In the genomic region with DNA sequence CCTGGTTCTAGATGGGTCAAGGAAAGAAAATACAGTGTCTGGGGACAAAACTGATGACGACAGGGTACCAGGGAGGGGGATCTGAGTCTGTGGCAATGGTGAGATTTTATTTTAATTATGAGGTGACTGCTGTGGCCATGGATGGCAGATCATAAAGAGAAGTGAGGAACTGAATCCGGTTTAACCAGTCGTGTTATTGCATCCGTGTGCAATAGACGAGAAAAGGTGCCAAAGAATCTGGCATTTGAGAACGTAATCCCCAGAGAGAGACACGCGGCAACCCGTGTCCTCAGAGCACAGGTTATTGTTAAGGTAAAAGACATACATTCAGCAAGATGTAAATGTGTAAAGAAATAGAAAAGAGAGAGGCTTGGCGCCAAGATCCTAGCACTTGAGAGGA, we compare ENCODE assay signal across 24 mouse cellular contexts. TPM values are rescaled to one million over a fixed set of nuclear protein-coding genes. Genes with fewer than 3 reads are reported as not detected.
DNase-seq lines count a peak whose midpoint lies in the region; ATAC-seq and TF ChIP-seq lines count a peak whose summit lies in the region.
"Had no signal": no experiment of that assay in that cellular context is flagged by ENCODE, and none has a peak within 500 bp of the region (broad histone marks: within the 10 kb centered on the region; RNA-seq: fewer than 3 reads in every experiment).

No protein-coding gene starts in this region.

- no peak for TF ChIP-seq CTCF in liver, postnatal 0 days (IDR thresholded peaks at IDR 0.05; ENCODE audit: low read depth)
- TF ChIP-seq CTCF in stomach, postnatal 0 days (IDR thresholded peaks at IDR 0.05; ENCODE audit: low read depth) = no peak

- H3K36me3 ChIP-seq in liver, embryonic 11.5 days (ENCODE audit: control insufficient read depth, insufficient read depth, low read length) = no peaks in the 10 kb centered on the region
- 0 out of 2 replicates have a peak, but pooled peaks cover 5% of the 10 kb centered on the region for H3K36me3 ChIP-seq in liver, postnatal 0 days (replicated peaks; ENCODE audit: insufficient read depth, low read length)
- no peaks in the 10 kb centered on the region for H3K36me3 ChIP-seq in stomach, embryonic 16.5 days (ENCODE audit: control insufficient read depth, insufficient read depth, low read length)
- no peaks in the 10 kb centered on the region for H3K36me3 ChIP-seq in stomach, postnatal 0 days (ENCODE audit: control insufficient read depth, insufficient read depth, low read length)
- no peaks in the 10 kb centered on the region for H3K36me3 ChIP-seq in splenic B cell, adult 2 months (ENCODE audit: control insufficient read depth, insufficient read depth, low read length, poor library complexity, severe bottlenecking)
- H3K36me3 ChIP-seq in neural tube, embryonic 15.5 days = no peaks in the 10 kb centered on the region
- no peaks in the 10 kb centered on the region for H3K36me3 ChIP-seq in forebrain, embryonic 13.5 days (ENCODE audit: poor library complexity, severe bottlenecking)
- H3K36me3 ChIP-seq: embryonic facial prominence, embryonic 12.5 days; forebrain, embryonic 10.5 days; heart, embryonic 12.5 days; heart, embryonic 15.5 days; hindbrain, embryonic 10.5 days; hindbrain, embryonic 13.5 days had no signal

- ATAC-seq in liver, embryonic 11.5 days (replicated peaks; ENCODE audit: low FRiP score) = no peak
- ATAC-seq in liver, postnatal 0 days = no peak
- no peak for ATAC-seq in stomach, embryonic 16.5 days (ENCODE audit: insufficient read depth, low FRiP score)
- no peak for ATAC-seq in stomach, postnatal 0 days (ENCODE audit: low FRiP score, low TSS enrichment)
- no peak for ATAC-seq in neural tube, embryonic 15.5 days (ENCODE audit: low FRiP score)
- no peak for ATAC-seq in forebrain, embryonic 13.5 days
- ATAC-seq: CD4-positive, CD25-positive, alpha-beta regulatory T cell, adult 4 months had no signal

- H3K9me3 ChIP-seq in liver, embryonic 11.5 days (ENCODE audit: control insufficient read depth, low read length) = no peaks in the 10 kb centered on the region
- H3K9me3 ChIP-seq in liver, postnatal 0 days (ENCODE audit: low read length) = no peaks in the 10 kb centered on the region
- H3K9me3 ChIP-seq in stomach, embryonic 16.5 days (replicated peaks; ENCODE audit: control insufficient read depth, low read length) = no peaks in the 10 kb centered on the region
- H3K9me3 ChIP-seq in stomach, postnatal 0 days (ENCODE audit: control insufficient read depth, low read length) = no peaks in the 10 kb centered on the region
- H3K9me3 ChIP-seq in neural tube, embryonic 15.5 days (replicated peaks) = no peaks in the 10 kb centered on the region
- no peaks in the 10 kb centered on the region for H3K9me3 ChIP-seq in forebrain, embryonic 13.5 days (replicated peaks)
- H3K9me3 ChIP-seq: embryonic facial prominence, embryonic 12.5 days; heart, embryonic 12.5 days; heart, embryonic 15.5 days; hindbrain, embryonic 10.5 days; hindbrain, embryonic 13.5 days had no signal

- H3K27me3 ChIP-seq in liver, embryonic 11.5 days (replicated peaks; ENCODE audit: control insufficient read depth, insufficient read depth, low read length) = no peaks in the 10 kb centered on the region
- no peaks in the 10 kb centered on the region for H3K27me3 ChIP-seq in liver, postnatal 0 days (ENCODE audit: insufficient read depth, low read length)
- H3K27me3 ChIP-seq in stomach, embryonic 16.5 days (ENCODE audit: control insufficient read depth, insufficient read depth, low read length) = 0 out of 2 replicates have a peak, but pooled peaks cover 4% of the 10 kb centered on the region
- H3K27me3 ChIP-seq in stomach, postnatal 0 days (ENCODE audit: control insufficient read depth, insufficient read depth, low read length) = no peaks in the 10 kb centered on the region
- no peaks in the 10 kb centered on the region for H3K27me3 ChIP-seq in splenic B cell, adult 2 months (ENCODE audit: control insufficient read depth, insufficient read depth, low read length, poor library complexity, severe bottlenecking)
- no peaks in the 10 kb centered on the region for H3K27me3 ChIP-seq in neural tube, embryonic 15.5 days (replicated peaks)
- no peaks in the 10 kb centered on the region for H3K27me3 ChIP-seq in forebrain, embryonic 13.5 days
- H3K27me3 ChIP-seq: embryonic facial prominence, embryonic 12.5 days; heart, embryonic 15.5 days; Patski had no signal

- no peak for DNase-seq in liver, embryonic 11.5 days (ENCODE audit: low spot score)
- DNase-seq in liver, postnatal 0 days = no peak
- DNase-seq in stomach, postnatal 0 days (ENCODE audit: low spot score) = no peak
- peak; percentile 69 for DNase-seq in fat pad, adult 2 months (ENCODE audit: extremely low read depth, low read depth, low spot score)
- DNase-seq in splenic B cell, adult 2 months (ENCODE audit: low read depth, low spot score) = peak; percentile 51
- DNase-seq: adrenal gland, postnatal 10 days; forebrain, postnatal 0 days; gastrocnemius, adult 2 months; gastrocnemius, postnatal 14 days; heart, adult 18-20 months; heart, postnatal 10 days had no signal

- no peak for TF ChIP-seq EP300 in liver, postnatal 0 days (IDR thresholded peaks at IDR 0.05; ENCODE audit: low read depth)
- no peak for TF ChIP-seq EP300 in stomach, postnatal 0 days (optimal IDR thresholded peaks at IDR 0.05)

- H3K4me2 ChIP-seq in liver, embryonic 11.5 days = peak overlapping the region; percentile 82
- H3K4me2 ChIP-seq in liver, postnatal 0 days (ENCODE audit: low read depth, low read length) = no peak overlapping the region
- no peak overlapping the region for H3K4me2 ChIP-seq in stomach, embryonic 16.5 days (ENCODE audit: low read depth, low read length)
- no peak overlapping the region for H3K4me2 ChIP-seq in stomach, postnatal 0 days (replicated peaks; ENCODE audit: low read depth)
- no peak overlapping the region for H3K4me2 ChIP-seq in neural tube, embryonic 15.5 days
- H3K4me2 ChIP-seq in forebrain, embryonic 13.5 days = no peak overlapping the region

- no peak overlapping the region for H3K27ac ChIP-seq in liver, embryonic 11.5 days (ENCODE audit: low read depth, low read length)
- H3K27ac ChIP-seq in liver, postnatal 0 days (ENCODE audit: low read depth) = no peak overlapping the region
- peak overlapping the region; percentile 44 for H3K27ac ChIP-seq in stomach, embryonic 16.5 days (ENCODE audit: low read length)
- H3K27ac ChIP-seq in stomach, postnatal 0 days (replicated peaks) = no peak overlapping the region
- H3K27ac ChIP-seq in neural tube, embryonic 15.5 days (replicated peaks) = no peak overlapping the region
- no peak overlapping the region for H3K27ac ChIP-seq in forebrain, embryonic 13.5 days
- H3K27ac ChIP-seq: embryonic facial prominence, embryonic 12.5 days; heart, embryonic 15.5 days; hindbrain, embryonic 13.5 days had no signal

- 91% methylated on average over 10 of the region's 10 CpGs for WGBS in liver, embryonic 11.5 days
- WGBS in liver, postnatal 0 days (ENCODE audit: insufficient replicate concordance) = 81% methylated on average over 10 of the region's 10 CpGs
- 80% methylated on average over 10 of the region's 10 CpGs for WGBS in stomach, embryonic 16.5 days
- WGBS in stomach, postnatal 0 days = 57% methylated on average over 10 of the region's 10 CpGs
- WGBS in neural tube, embryonic 15.5 days = 93% methylated on average over 10 of the region's 10 CpGs
- WGBS in forebrain, embryonic 13.5 days = 91% methylated on average over 10 of the region's 10 CpGs

- no peak overlapping the region for H3K9ac ChIP-seq in liver, embryonic 11.5 days (ENCODE audit: low read depth, low read length)
- no peak overlapping the region for H3K9ac ChIP-seq in liver, postnatal 0 days (replicated peaks)
- no peak overlapping the region for H3K9ac ChIP-seq in stomach, embryonic 16.5 days (ENCODE audit: low read length)
- no peak overlapping the region for H3K9ac ChIP-seq in stomach, postnatal 0 days (ENCODE audit: low read length)
- H3K9ac ChIP-seq in neural tube, embryonic 15.5 days (replicated peaks) = no peak overlapping the region
- no peak overlapping the region for H3K9ac ChIP-seq in forebrain, embryonic 13.5 days
- H3K9ac ChIP-seq: embryonic facial prominence, embryonic 12.5 days had no signal

- no peak overlapping the region for H3K4me3 ChIP-seq in liver, embryonic 11.5 days (ENCODE audit: low read depth, low read length)
- H3K4me3 ChIP-seq in liver, postnatal 0 days (ENCODE audit: low read depth, low read length) = no peak overlapping the region
- no peak overlapping the region for H3K4me3 ChIP-seq in stomach, embryonic 16.5 days (replicated peaks; ENCODE audit: low read length)
- H3K4me3 ChIP-seq in stomach, postnatal 0 days (ENCODE audit: low read depth, low read length) = no peak overlapping the region
- no peak overlapping the region for H3K4me3 ChIP-seq in neural tube, embryonic 15.5 days (replicated peaks)
- no peak overlapping the region for H3K4me3 ChIP-seq in forebrain, embryonic 13.5 days

- peaks cover 9% of the 10 kb centered on the region for H3K4me1 ChIP-seq in liver, embryonic 11.5 days (replicated peaks; ENCODE audit: control insufficient read depth, insufficient read depth, low read length)
- peaks cover 28% of the 10 kb centered on the region for H3K4me1 ChIP-seq in liver, postnatal 0 days (ENCODE audit: insufficient read depth)
- H3K4me1 ChIP-seq in stomach, embryonic 16.5 days (ENCODE audit: control insufficient read depth, insufficient read depth, low read length) = no peaks in the 10 kb centered on the region; the same call in 1 of the 2 replicates
- H3K4me1 ChIP-seq in stomach, postnatal 0 days (replicated peaks; ENCODE audit: control insufficient read depth, insufficient read depth) = 0 out of 2 replicates have a peak, but pooled peaks cover 3% of the 10 kb centered on the region
- H3K4me1 ChIP-seq in neural tube, embryonic 15.5 days = peaks cover 14% of the 10 kb centered on the region
- H3K4me1 ChIP-seq in forebrain, embryonic 13.5 days = peaks cover 11% of the 10 kb centered on the region
- H3K4me1 ChIP-seq: embryonic facial prominence, embryonic 12.5 days had no signal

RNA-seq across cellular contexts. Expression of a gene that starts 1.1 kb away (rescaled TPM):
- 164 and 179 TPM in 2 replicates for polyA plus RNA-seq in liver, embryonic 11.5 days (2014; fragmentation: Nextera tagmentation; extraction: Ambion mirVana)
- polyA plus RNA-seq in liver, postnatal 0 days (2015; fragmentation: Nextera tagmentation; extraction: Ambion mirVana) = 58.4 and 61.3 TPM in 2 replicates
- polyA plus RNA-seq in stomach, embryonic 16.5 days (2015; fragmentation: Nextera tagmentation; extraction: Ambion mirVana) = 49.4 and 56.0 TPM in 2 replicates
- polyA plus RNA-seq in stomach, postnatal 0 days (2015; fragmentation: Nextera tagmentation; extraction: Ambion mirVana) = 64.7 and 66.7 TPM in 2 replicates
- polyA plus RNA-seq in neural tube, embryonic 15.5 days (2015; fragmentation: Nextera tagmentation; extraction: Ambion mirVana) = 37.5 and 43.4 TPM in 2 replicates
- polyA plus RNA-seq in forebrain, embryonic 13.5 days (2015; fragmentation: Nextera tagmentation; extraction: Ambion mirVana) = 29.5 and 31.3 TPM in 2 replicates

RNA-seq across cellular contexts. Expression of a gene that starts 23.9 kb away (rescaled TPM):
- 80.7 and 82.4 TPM in 2 replicates for polyA plus RNA-seq in liver, embryonic 11.5 days (2014; fragmentation: Nextera tagmentation; extraction: Ambion mirVana)
- 31.6 and 34.4 TPM in 2 replicates for polyA plus RNA-seq in liver, postnatal 0 days (2015; fragmentation: Nextera tagmentation; extraction: Ambion mirVana)
- polyA plus RNA-seq in stomach, embryonic 16.5 days (2015; fragmentation: Nextera tagmentation; extraction: Ambion mirVana) = 107 TPM in 2 replicates
- 164 and 176 TPM in 2 replicates for polyA plus RNA-seq in stomach, postnatal 0 days (2015; fragmentation: Nextera tagmentation; extraction: Ambion mirVana)
- polyA plus RNA-seq in neural tube, embryonic 15.5 days (2015; fragmentation: Nextera tagmentation; extraction: Ambion mirVana) = 20.3 and 41.2 TPM in 2 replicates
- polyA plus RNA-seq in forebrain, embryonic 13.5 days (2015; fragmentation: Nextera tagmentation; extraction: Ambion mirVana) = 43.6 and 44.8 TPM in 2 replicates

RNA-seq across cellular contexts. Expression of a gene that starts 41.6 kb away (rescaled TPM):
- polyA plus RNA-seq in liver, embryonic 11.5 days (2014; fragmentation: Nextera tagmentation; extraction: Ambion mirVana) = 72.0 and 79.6 TPM in 2 replicates
- 444 and 454 TPM in 2 replicates for polyA plus RNA-seq in liver, postnatal 0 days (2015; fragmentation: Nextera tagmentation; extraction: Ambion mirVana)
- polyA plus RNA-seq in stomach, embryonic 16.5 days (2015; fragmentation: Nextera tagmentation; extraction: Ambion mirVana) = 103 and 125 TPM in 2 replicates
- polyA plus RNA-seq in stomach, postnatal 0 days (2015; fragmentation: Nextera tagmentation; extraction: Ambion mirVana) = 152 and 155 TPM in 2 replicates
- polyA plus RNA-seq in neural tube, embryonic 15.5 days (2015; fragmentation: Nextera tagmentation; extraction: Ambion mirVana) = 0.73 and 1.1 TPM in 2 replicates
- polyA plus RNA-seq in forebrain, embryonic 13.5 days (2015; fragmentation: Nextera tagmentation; extraction: Ambion mirVana) = 0.30 and 0.31 TPM in 2 replicates
- polyA plus RNA-seq: C2C12; CD4-positive, CD25-positive, alpha-beta regulatory T cell, adult 4 months had no signal

RNA-seq across cellular contexts. Expression of a gene that starts 46.1 kb away (rescaled TPM):
- polyA plus RNA-seq in liver, embryonic 11.5 days (2014; fragmentation: Nextera tagmentation; extraction: Ambion mirVana) = 56.9 and 67.7 TPM in 2 replicates
- polyA plus RNA-seq in liver, postnatal 0 days (2015; fragmentation: Nextera tagmentation; extraction: Ambion mirVana) = 23.2 and 25.7 TPM in 2 replicates
- polyA plus RNA-seq in stomach, embryonic 16.5 days (2015; fragmentation: Nextera tagmentation; extraction: Ambion mirVana) = 42.9 and 44.5 TPM in 2 replicates
- 41.0 and 48.4 TPM in 2 replicates for polyA plus RNA-seq in stomach, postnatal 0 days (2015; fragmentation: Nextera tagmentation; extraction: Ambion mirVana)
- 45.1 and 55.5 TPM in 2 replicates for polyA plus RNA-seq in neural tube, embryonic 15.5 days (2015; fragmentation: Nextera tagmentation; extraction: Ambion mirVana)
- 63.1 and 65.7 TPM in 2 replicates for polyA plus RNA-seq in forebrain, embryonic 13.5 days (2015; fragmentation: Nextera tagmentation; extraction: Ambion mirVana)

RNA-seq across cellular contexts. Expression of a gene that starts 54.9 kb away (rescaled TPM):
- polyA plus RNA-seq in liver, embryonic 11.5 days (2014; fragmentation: Nextera tagmentation; extraction: Ambion mirVana) = 0.25 TPM in 1 of 2 replicates, not detected in the other
- not detected in 2 replicates for polyA plus RNA-seq in liver, postnatal 0 days (2015; fragmentation: Nextera tagmentation; extraction: Ambion mirVana)
- 0.16 TPM in 1 of 2 replicates, not detected in the other for polyA plus RNA-seq in stomach, embryonic 16.5 days (2015; fragmentation: Nextera tagmentation; extraction: Ambion mirVana)
- polyA plus RNA-seq in stomach, postnatal 0 days (2015; fragmentation: Nextera tagmentation; extraction: Ambion mirVana) = 0.05 TPM in 1 of 2 replicates, not detected in the other
- 0.14 TPM in 1 of 2 replicates, not detected in the other for polyA plus RNA-seq in neural tube, embryonic 15.5 days (2015; fragmentation: Nextera tagmentation; extraction: Ambion mirVana)
- polyA plus RNA-seq in forebrain, embryonic 13.5 days (2015; fragmentation: Nextera tagmentation; extraction: Ambion mirVana) = 0.34 and 0.46 TPM in 2 replicates
- polyA plus RNA-seq: erythroblast, embryonic 14.5 days; heart, embryonic 15.5 days had no signal

Comparison
In these comparisons a context has a peak if more than half of its experiments do, and no peak if none do; other contexts are left out.
1. DNase-seq: peak in fat pad, adult 2 months (single experiment) and splenic B cell, adult 2 months (single experiment); none in liver, embryonic 11.5 days (single experiment), liver, postnatal 0 days (single experiment) and stomach, postnatal 0 days (single experiment).
2. RNA of a gene that starts 41.6 kb away (polyA plus RNA-seq): 444 to 454 TPM in liver, postnatal 0 days, 152 to 155 TPM in stomach, postnatal 0 days, 103 to 125 TPM in stomach, embryonic 16.5 days and 72.0 to 79.6 TPM in liver, embryonic 11.5 days; 0.73 to 1.1 TPM in neural tube, embryonic 15.5 days and 0.30 to 0.31 TPM in forebrain, embryonic 13.5 days; every median in the first group is over 10 times any median in the second.